Mouse (Mus musculus): ENCODE measurements around the gene Nbeal2. TPM values are rescaled to one million over a fixed set of nuclear protein-coding genes. Genes with fewer than 3 reads are reported as not detected.

Nbeal2 gene
- polyA plus RNA-seq, 1 experiment from 2014 or later, result 1.1 TPM

Small RNAs within 50 kb of the gene (microRNA-seq; reads per million reads assigned to microRNA genes)
- not detected for gene Mir8107

Other genes starting within 250 kb of the Nbeal2 start
- 18.3 and 20.2 TPM in 2 replicates for gene Ptpn23, start 245.9 kb downstream of the Nbeal2 start, polyA plus RNA-seq (2016; fragmentation: Nextera tagmentation; extraction: Ambion mirVana)
- gene Ngp, start 234.4 kb downstream of the Nbeal2 start, polyA plus RNA-seq (2016; fragmentation: Nextera tagmentation; extraction: Ambion mirVana), result 0.69 and 0.95 TPM in 2 replicates
- 7.8 and 9.6 TPM in 2 replicates for gene Klhl18, start 177.5 kb downstream of the Nbeal2 start, polyA plus RNA-seq (2016; fragmentation: Nextera tagmentation; extraction: Ambion mirVana)
- gene Kif9, start 177.2 kb downstream of the Nbeal2 start, polyA plus RNA-seq (2016; fragmentation: Nextera tagmentation; extraction: Ambion mirVana), result 1.6 TPM in 2 replicates
- 46.4 and 51.2 TPM in 2 replicates for gene Setd2, start 121.6 kb downstream of the Nbeal2 start, polyA plus RNA-seq (2016; fragmentation: Nextera tagmentation; extraction: Ambion mirVana)
- 62.7 and 67.1 TPM in 2 replicates for gene Nradd, start 29.7 kb downstream of the Nbeal2 start, polyA plus RNA-seq (2016; fragmentation: Nextera tagmentation; extraction: Ambion mirVana)
- 126 and 133 TPM in 2 replicates for gene Ccdc12, start 2.3 kb upstream of the Nbeal2 start, polyA plus RNA-seq (2016; fragmentation: Nextera tagmentation; extraction: Ambion mirVana)
- gene Myl3, start 87.7 kb upstream of the Nbeal2 start, polyA plus RNA-seq (2016; fragmentation: Nextera tagmentation; extraction: Ambion mirVana), result 1.6 and 2.6 TPM in 2 replicates
- gene Pth1r, start 93.0 kb upstream of the Nbeal2 start, polyA plus RNA-seq (2016; fragmentation: Nextera tagmentation; extraction: Ambion mirVana), result 76.6 and 81.8 TPM in 2 replicates
- gene Prss42, start 144.0 kb upstream of the Nbeal2 start, polyA plus RNA-seq (2016; fragmentation: Nextera tagmentation; extraction: Ambion mirVana), result not detected in 2 replicates
- not detected in 2 replicates for gene Prss44, start 159.8 kb upstream of the Nbeal2 start, polyA plus RNA-seq (2016; fragmentation: Nextera tagmentation; extraction: Ambion mirVana)
- gene Prss43, start 172.5 kb upstream of the Nbeal2 start, polyA plus RNA-seq (2016; fragmentation: Nextera tagmentation; extraction: Ambion mirVana), result not detected in 2 replicates
- gene Prss45, start 180.4 kb upstream of the Nbeal2 start, polyA plus RNA-seq (2016; fragmentation: Nextera tagmentation; extraction: Ambion mirVana), result not detected in 2 replicates
- not detected in 2 replicates for gene Prss46, start 190.3 kb upstream of the Nbeal2 start, polyA plus RNA-seq (2016; fragmentation: Nextera tagmentation; extraction: Ambion mirVana)
- gene Prss50, start 203.8 kb upstream of the Nbeal2 start, polyA plus RNA-seq (2016; fragmentation: Nextera tagmentation; extraction: Ambion mirVana), result 0.65 and 0.72 TPM in 2 replicates
- gene Als2cl, start 225.7 kb upstream of the Nbeal2 start, polyA plus RNA-seq (2016; fragmentation: Nextera tagmentation; extraction: Ambion mirVana), result 1.6 and 2.9 TPM in 2 replicates
- 0.68 and 0.87 TPM in 2 replicates for gene Tmie, start 226.0 kb upstream of the Nbeal2 start, polyA plus RNA-seq (2016; fragmentation: Nextera tagmentation; extraction: Ambion mirVana)

All from limb, embryonic 12.5 days (tissue).